Mouse (Mus musculus) liver, embryonic 11.5 days (tissue): ENCODE data around the gene 6030468B19Rik. TPM values are rescaled to one million over a fixed set of nuclear protein-coding genes. Genes with fewer than 3 reads are reported as not detected.
"Not testable (repeated sequence)": the region's sequence is repeated elsewhere in the genome, so short reads cannot be mapped to it uniquely, and the experiment has no call there.

Experiments used
- ATAC-seq: fragments of 200-750 bp; cut with Nextera tagmentation; replicated peaks from 2 replicates; pipeline ENCODE4 v1.8.0; 2017; ENCODE audit warnings: moderate number of reproducible peaks, mild to moderate bottlenecking, moderate TSS enrichment, moderate library complexity; ENCODE audit not compliant: low FRiP score
- DNase-seq: peaks from one replicate; pipeline ENCODE4 v3.0.0-alpha.2; 2017; ENCODE audit warnings: low spot score
- H3K27ac ChIP-seq: fragments of 300-500 bp; sonication (generic); 2 replicates; pipeline ENCODE4 v1.5.1; 2014; ENCODE audit warnings: mild to moderate bottlenecking, low read depth, low read length, control low read depth
- H3K27me3 ChIP-seq: fragments of 300-500 bp; sonication (generic); replicated peaks from 2 replicates; pipeline ENCODE4 v1.6.1; 2014; ENCODE audit warnings: low read length, mixed read lengths; ENCODE audit not compliant: control insufficient read depth, insufficient read depth
- H3K36me3 ChIP-seq: fragments of 300-500 bp; sonication (generic); 2 replicates; pipeline ENCODE4 v1.6.1; 2014; ENCODE audit warnings: mild to moderate bottlenecking, low read length, moderate library complexity, mixed read lengths; ENCODE audit not compliant: control insufficient read depth, insufficient read depth
- H3K4me1 ChIP-seq: fragments of 300-500 bp; sonication (generic); replicated peaks from 2 replicates; pipeline ENCODE4 v1.6.1; 2014; ENCODE audit warnings: low read length, mixed read lengths; ENCODE audit not compliant: control insufficient read depth, insufficient read depth
- H3K4me2 ChIP-seq: fragments of 300-500 bp; sonication (generic); 2 replicates; pipeline ENCODE4 v1.6.1; 2014; ENCODE audit warnings: mild to moderate bottlenecking, control low read depth, moderate library complexity
- H3K4me3 ChIP-seq: fragments of 300-500 bp; sonication (generic); 2 replicates; pipeline ENCODE4 v1.5.1; 2014; ENCODE audit warnings: low read depth, low read length, control low read depth
- H3K9ac ChIP-seq: fragments of 300-500 bp; sonication (generic); 2 replicates; pipeline ENCODE4 v1.6.1; 2014; ENCODE audit warnings: low read depth, low read length, control low read depth
- H3K9me3 ChIP-seq: fragments of 300-500 bp; sonication (generic); 2 replicates; pipeline ENCODE4 v1.6.1; 2016; ENCODE audit warnings: low read length, inconsistent platforms, mixed read lengths; ENCODE audit not compliant: control insufficient read depth
- WGBS: fragments of 180-500 bp; shearing (Covaris S2); extraction: QIAGEN DNeasy Blood & Tissue Kit; methylation state at CpG from one replicate; pipeline ENCODE4 v1.1.7; 2014; 5-methylcytosine and 5-hydroxymethylcytosine counted together
- polyA plus RNA-seq: library from polyadenylated mRNA; unstranded; fragments of >200 nt; fragmentation: Nextera tagmentation; extraction: Ambion mirVana; gene quantifications from 2 replicates; pipeline ENCODE4 v1.2.1, GENCODE M21; 2014

Gene 6030468B19Rik
- polyA plus RNA-seq, 1 experiment from 2014 or later = 49.3 TPM

DNA sequence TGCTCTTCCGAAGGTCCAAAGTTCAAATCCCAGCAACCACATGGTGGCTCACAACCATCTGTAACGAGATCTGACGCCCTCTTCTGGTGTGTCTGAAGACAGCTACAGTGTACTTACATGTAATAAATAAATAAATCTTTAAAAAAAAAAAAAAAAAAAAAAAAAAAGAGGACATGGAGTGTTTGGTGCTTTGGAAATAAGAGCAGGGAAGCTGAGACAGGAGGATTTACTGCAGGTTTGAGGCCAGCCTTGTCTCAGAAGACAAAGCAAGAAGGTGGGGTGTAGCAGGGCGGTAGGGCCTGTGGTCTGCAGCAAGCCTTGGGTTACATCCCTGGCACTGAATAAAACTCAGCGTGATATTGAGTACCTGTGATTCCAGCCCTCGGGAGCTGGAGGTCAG, 36.0 kb downstream of the 6030468B19Rik start:
- DNase-seq, H3K9me3 ChIP-seq, H3K36me3 ChIP-seq, H3K27ac ChIP-seq, ATAC-seq, H3K4me2 ChIP-seq, H3K9ac ChIP-seq, H3K4me3 ChIP-seq, H3K27me3 ChIP-seq: not testable (repeated sequence)
- H3K4me1 ChIP-seq = peaks cover 55% of the 10 kb centered on the region
- 86% methylated on average over 4 of the region's 6 CpGs for WGBS

DNA sequence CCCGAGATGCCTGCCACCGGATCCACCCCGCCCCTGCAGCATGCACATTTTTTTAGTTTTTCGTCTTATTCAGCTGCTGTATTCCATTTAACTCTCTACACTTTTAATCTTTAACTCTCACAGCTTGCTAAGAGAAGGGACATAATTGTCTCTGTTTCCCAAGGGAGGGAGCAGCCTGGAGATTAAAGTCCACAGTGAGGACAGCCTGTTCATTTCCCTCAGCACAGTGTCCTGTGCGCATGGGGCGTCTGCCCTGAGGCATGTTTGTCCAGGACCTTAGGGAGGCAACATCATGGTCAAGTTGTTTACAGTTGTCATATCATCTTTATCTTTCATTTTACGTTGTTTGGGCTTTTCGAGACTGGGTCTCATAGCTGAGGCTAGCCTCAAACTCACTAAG, 36.6 kb downstream of the 6030468B19Rik start:
- peaks cover 54% of the 10 kb centered on the region for H3K4me1 ChIP-seq
- H3K27ac ChIP-seq = no peak overlapping the region
- DNase-seq (no peak), ATAC-seq (no peak)
- H3K4me3 ChIP-seq = no peak overlapping the region
- no peaks in the 10 kb centered on the region for H3K9me3 ChIP-seq
- WGBS = 81% methylated on average over 8 of the region's 8 CpGs
- no peaks in the 10 kb centered on the region for H3K36me3 ChIP-seq
- H3K27me3 ChIP-seq = no peaks in the 10 kb centered on the region
- H3K9ac ChIP-seq = no peak overlapping the region
- H3K4me2 ChIP-seq = no peak overlapping the region

DNA sequence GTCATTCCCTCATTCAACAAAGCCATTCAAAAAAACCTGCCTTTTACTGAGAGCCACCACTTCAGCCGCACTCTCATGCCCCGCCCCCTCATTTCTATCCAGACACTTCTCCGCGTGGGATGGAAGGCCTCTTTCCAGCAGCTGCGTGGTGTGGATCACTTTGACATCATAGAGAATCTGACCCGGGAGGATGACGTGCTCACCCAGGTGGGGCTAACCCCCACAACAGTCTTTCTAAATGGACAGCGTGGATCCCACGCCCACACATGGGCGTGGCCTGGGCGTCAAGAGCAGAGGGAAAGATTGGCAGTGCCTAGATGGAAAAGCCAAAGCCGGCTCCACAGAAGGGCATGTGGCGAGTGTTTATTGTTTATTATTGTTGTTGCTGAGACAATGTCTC, 38.8 kb downstream of the 6030468B19Rik start:
- peak overlapping the region; percentile 52 for H3K4me2 ChIP-seq
- no peak overlapping the region for H3K4me3 ChIP-seq
- no peaks in the 10 kb centered on the region for H3K36me3 ChIP-seq
- ATAC-seq (no peak), DNase-seq (no peak)
- H3K27ac ChIP-seq = no peak overlapping the region
- H3K4me1 ChIP-seq = peaks cover 46% of the 10 kb centered on the region
- no peak overlapping the region for H3K9ac ChIP-seq
- no peaks in the 10 kb centered on the region for H3K9me3 ChIP-seq
- WGBS = 21% methylated on average over 13 of the region's 13 CpGs
- H3K27me3 ChIP-seq = no peaks in the 10 kb centered on the region

DNA sequence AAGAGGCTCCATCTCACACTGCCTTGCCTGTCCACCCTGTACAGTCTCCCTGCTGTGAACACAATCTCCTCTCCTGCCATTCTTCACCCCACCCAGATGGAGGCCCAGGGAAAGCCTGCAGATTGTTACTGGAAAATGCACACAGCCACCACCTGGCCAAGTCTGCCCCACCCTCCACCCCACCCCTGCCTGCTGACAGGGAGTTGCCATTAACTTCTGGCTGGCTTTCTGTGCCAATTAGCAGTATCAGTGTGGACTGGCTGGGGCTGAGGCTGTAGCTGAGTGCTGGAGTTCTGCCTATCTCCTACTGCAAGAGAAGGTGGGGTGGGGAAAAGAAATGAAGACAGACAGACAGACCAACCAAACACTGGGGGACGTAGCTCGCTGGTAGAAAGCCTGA, 41.1 kb downstream of the 6030468B19Rik start:
- H3K27ac ChIP-seq = peak overlapping the region; percentile 91
- H3K9me3 ChIP-seq = no peaks in the 10 kb centered on the region
- peak overlapping the region; percentile 50 for H3K4me2 ChIP-seq
- peak; percentile 97 for ATAC-seq
- H3K9ac ChIP-seq = peak overlapping the region; percentile 23; the same call in 1 of the 2 replicates
- H3K4me1 ChIP-seq = peaks cover 38% of the 10 kb centered on the region
- H3K36me3 ChIP-seq = no peaks in the 10 kb centered on the region
- H3K4me3 ChIP-seq = 0 out of 2 replicates have a peak overlapping the region, but pooled peaks have one; percentile 4
- H3K27me3 ChIP-seq = no peaks in the 10 kb centered on the region
- DNase-seq = peak; percentile 58
- 51% methylated on average over 2 of the region's 2 CpGs for WGBS

DNA sequence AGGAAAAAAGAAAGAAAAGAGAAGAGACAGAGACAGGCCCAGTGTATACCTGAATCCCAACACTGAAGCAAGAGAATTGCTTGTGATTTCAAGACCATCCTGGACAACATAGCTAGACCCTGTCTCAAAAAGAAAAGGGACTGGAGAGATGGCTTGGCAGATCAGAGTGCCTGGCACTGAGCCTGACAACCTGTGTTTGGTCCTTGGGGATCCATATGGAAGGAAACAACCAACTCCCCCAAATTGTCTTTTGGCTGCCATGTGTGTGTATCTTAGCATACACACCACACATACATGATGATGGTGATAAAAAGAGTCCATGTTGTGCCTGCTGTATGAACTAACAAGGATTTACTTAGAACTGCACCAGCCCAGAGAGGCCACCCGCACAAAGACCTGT, 41.6 kb downstream of the 6030468B19Rik start:
- Histone ChIP-seq H3K27me3 (no peaks in the 10 kb centered on the region), H3K4me3 (no peak overlapping the region), H3K9me3 (no peaks in the 10 kb centered on the region), H3K4me2 (peak overlapping the region; percentile 47), H3K4me1 (peaks cover 38% of the 10 kb centered on the region), H3K36me3 (no peaks in the 10 kb centered on the region), H3K9ac (peak overlapping the region; percentile 23; the same call in 1 of the 2 replicates), H3K27ac (peak overlapping the region; percentile 91)
- WGBS = 73% methylated on average over 1 of the region's 1 CpGs
- no peak for DNase-seq
- no peak; the same call in 1 of the 2 replicates for ATAC-seq

- Histone ChIP-seq H3K4me2 (no peak overlapping the region), H3K4me1 (peaks cover 37% of the 10 kb centered on the region), H3K4me3 (no peak overlapping the region), H3K27me3 (no peaks in the 10 kb centered on the region), H3K36me3 (no peaks in the 10 kb centered on the region), H3K9me3 (no peaks in the 10 kb centered on the region), H3K9ac (no peak overlapping the region), H3K27ac (no peak overlapping the region)
- no peak for ATAC-seq
- DNase-seq = no peak
- 56% methylated on average over 1 of the region's 1 CpGs for WGBS
Measured at GRCm38 (mm10) chr11:117840910-117841309, 43.5 kb downstream of the 6030468B19Rik start.

DNA sequence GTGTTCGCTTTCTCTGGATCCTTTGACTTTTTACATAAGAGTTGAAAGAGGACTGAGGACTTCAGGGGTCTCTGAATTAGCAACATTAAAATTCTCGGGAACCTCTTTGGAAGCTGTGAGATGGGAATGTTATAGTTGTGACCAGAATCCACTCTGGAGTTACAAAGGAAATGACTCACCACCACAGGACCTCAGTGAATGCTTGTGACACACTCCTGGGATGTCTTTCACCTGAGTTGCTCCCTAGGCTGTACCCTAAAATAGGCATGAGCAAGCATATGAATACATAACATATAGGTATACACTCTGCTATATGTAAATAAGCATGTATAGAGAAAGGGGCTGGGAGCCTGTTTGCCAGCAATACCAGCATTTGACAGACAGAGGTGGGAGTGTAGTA, 46.0 kb downstream of the 6030468B19Rik start:
- Histone ChIP-seq H3K4me2 (no peak overlapping the region), H3K4me1 (peaks cover 38% of the 10 kb centered on the region), H3K9me3 (no peaks in the 10 kb centered on the region), H3K27ac (no peak overlapping the region), H3K27me3 (no peaks in the 10 kb centered on the region), H3K9ac (no peak overlapping the region), H3K4me3 (no peak overlapping the region), H3K36me3 (no peaks in the 10 kb centered on the region)
- ATAC-seq (no peak), DNase-seq (no peak)
- 75% methylated on average over 2 of the region's 2 CpGs for WGBS

- no peak for DNase-seq
- Histone ChIP-seq H3K4me2 (no peak overlapping the region), H3K27ac (0 out of 2 replicates have a peak overlapping the region, but pooled peaks have one; percentile 11), H3K4me1 (peaks cover 26% of the 10 kb centered on the region), H3K9me3 (no peaks in the 10 kb centered on the region), H3K27me3 (no peaks in the 10 kb centered on the region), H3K36me3 (no peaks in the 10 kb centered on the region), H3K4me3 (no peak overlapping the region), H3K9ac (no peak overlapping the region)
- no peak for ATAC-seq
- WGBS = 56% methylated on average over 2 of the region's 2 CpGs
Measured at GRCm38 (mm10) chr11:117844997-117845396, 47.5 kb downstream of the 6030468B19Rik start.

DNA sequence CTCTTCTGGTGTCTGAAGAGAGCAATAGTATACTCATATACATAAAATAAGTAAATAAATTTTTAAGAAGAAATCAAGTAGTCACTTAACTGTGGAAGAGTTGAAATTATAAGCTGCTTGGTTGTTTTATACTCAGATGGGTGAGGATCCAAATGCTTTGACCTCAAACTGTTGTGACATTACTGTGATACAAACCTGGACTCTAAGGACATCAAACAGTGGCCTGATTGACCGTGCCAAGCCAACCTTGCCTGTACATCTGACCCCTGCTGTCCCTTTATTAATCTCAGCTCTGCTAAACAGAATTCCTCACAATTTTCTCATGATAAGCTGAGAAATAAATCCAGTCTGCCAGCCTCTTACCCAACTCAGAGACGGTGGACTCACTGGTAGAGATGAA, 48.2 kb downstream of the 6030468B19Rik start:
- Histone ChIP-seq H3K27ac (0 out of 2 replicates have a peak overlapping the region, but pooled peaks have one; percentile 4), H3K9me3 (no peaks in the 10 kb centered on the region), H3K4me2 (no peak overlapping the region), H3K4me3 (no peak overlapping the region), H3K4me1 (peaks cover 27% of the 10 kb centered on the region), H3K27me3 (no peaks in the 10 kb centered on the region), H3K36me3 (no peaks in the 10 kb centered on the region), H3K9ac (no peak overlapping the region)
- DNase-seq (no peak), ATAC-seq (no peak)
- 74% methylated on average over 2 of the region's 2 CpGs for WGBS
